In genomic region chr7:31151301-31152241, GRCm38 (mm10) we compare ENCODE assay signal across 8 mouse cellular contexts. TPM values are rescaled to one million over a fixed set of nuclear protein-coding genes. Genes with fewer than 3 reads are reported as not detected.
A peak's percentile ranks its signal among the peaks of the same experiment; 100 is the strongest.
DNase-seq lines count a peak whose midpoint lies in the region; ATAC-seq lines count a peak whose summit lies in the region.

No protein-coding gene starts in this region.

- H3K4me1 ChIP-seq in heart, embryonic 16.5 days (ENCODE audit: control insufficient read depth, insufficient read depth, low read length): peaks cover 41% of the 10 kb centered on the region

- H3K9me3 ChIP-seq in heart, embryonic 16.5 days (replicated peaks; ENCODE audit: control insufficient read depth, low read length): no peaks in the 10 kb centered on the region

- 10% methylated on average over 23 of the region's 23 CpGs for WGBS in heart, embryonic 16.5 days

- peak overlapping the region; percentile 93 for H3K27ac ChIP-seq in heart, embryonic 16.5 days (ENCODE audit: low read length)

- peak overlapping the region; percentile 88 for H3K4me3 ChIP-seq in heart, embryonic 16.5 days (ENCODE audit: low read length)

- peak; percentile 82 for DNase-seq in CD4-positive, CD25-positive, alpha-beta regulatory T cell, adult 2 months (ENCODE audit: low read depth, low spot score)
- DNase-seq in adrenal gland, adult 18-20 months (ENCODE audit: low spot score in 2 of 2): peak; percentile 50 to 60
- peak; percentile 72 for DNase-seq in fat pad, adult 2 months (ENCODE audit: extremely low read depth, low read depth, low spot score)
- DNase-seq in kidney, postnatal 14 days: peak; percentile 76
- peak; percentile 80 for DNase-seq in lung, postnatal 36 days
- peak; percentile 64 for DNase-seq in retina, postnatal 1 day
- peak; percentile 71 to 77 for DNase-seq in urinary bladder, postnatal 4 days (ENCODE audit: low spot score in 2 of 2)

- peak; percentile 50 for ATAC-seq in heart, embryonic 16.5 days (replicated peaks; ENCODE audit: extremely low read depth, insufficient read depth, low FRiP score)

- H3K36me3 ChIP-seq in heart, embryonic 16.5 days (ENCODE audit: control insufficient read depth, insufficient read depth): 0 out of 2 replicates have a peak, but pooled peaks cover 2% of the 10 kb centered on the region

- H3K9ac ChIP-seq in heart, embryonic 16.5 days (ENCODE audit: low read length): peak overlapping the region; percentile 96

- H3K4me2 ChIP-seq in heart, embryonic 16.5 days (ENCODE audit: low read depth, low read length): peak overlapping the region; percentile 71

- no peaks in the 10 kb centered on the region for H3K27me3 ChIP-seq in heart, embryonic 16.5 days (ENCODE audit: control insufficient read depth, insufficient read depth, low read length)

RNA-seq across cellular contexts. Expression of gene Gramd1a, which starts 4.1 kb away (rescaled TPM):
- total RNA-seq in adrenal gland, adult 18-20 months (2021): 10 to 100 TPM; 41.9 to 51.7 TPM
- polyA plus RNA-seq in heart, embryonic 16.5 days (2015; fragmentation: Nextera tagmentation; extraction: Ambion mirVana): 53.1 and 58.0 TPM in 2 replicates

RNA-seq across cellular contexts. Expression of gene Scn1b, which starts 24.8 kb away (rescaled TPM):
- total RNA-seq in adrenal gland, adult 18-20 months (2021): 10 to 100 TPM; 13.5 to 24.9 TPM
- 2.8 and 3.5 TPM in 2 replicates for polyA plus RNA-seq in heart, embryonic 16.5 days (2015; fragmentation: Nextera tagmentation; extraction: Ambion mirVana)

RNA-seq across cellular contexts. Expression of gene Hpn, which starts 36.5 kb away (rescaled TPM):
- 1 to 10 TPM; 1.2 to 1.4 TPM for total RNA-seq in adrenal gland, adult 18-20 months (2021)
- polyA plus RNA-seq in heart, embryonic 16.5 days (2015; fragmentation: Nextera tagmentation; extraction: Ambion mirVana): 2.6 and 3.1 TPM in 2 replicates

Comparison
In these comparisons a context has a peak if more than half of its experiments do, and no peak if none do; other contexts are left out.
1. Peak in every context shown above with its lines: DNase-seq, ATAC-seq, H3K4me3 ChIP-seq and H3K27ac ChIP-seq.